Mouse (Mus musculus) E14TG2a.4 (cell line): ENCODE results near the gene Mrpl33.

Experiments
- CTCF ChIP-seq: conservative IDR thresholded peaks from 2 replicates; pipeline ENCODE4 v1.5.1; 2014; ENCODE audit warnings: low read length
- NANOG ChIP-seq: IDR thresholded peaks from 2 replicates; pipeline ENCODE4 v1.6.1; 2014; ENCODE audit warnings: borderline replicate concordance, low read length, mixed read lengths
- POU5F1 ChIP-seq: IDR thresholded peaks from 2 replicates; pipeline ENCODE4 v1.6.1; 2014; ENCODE audit warnings: low read length, borderline replicate concordance

DNA sequence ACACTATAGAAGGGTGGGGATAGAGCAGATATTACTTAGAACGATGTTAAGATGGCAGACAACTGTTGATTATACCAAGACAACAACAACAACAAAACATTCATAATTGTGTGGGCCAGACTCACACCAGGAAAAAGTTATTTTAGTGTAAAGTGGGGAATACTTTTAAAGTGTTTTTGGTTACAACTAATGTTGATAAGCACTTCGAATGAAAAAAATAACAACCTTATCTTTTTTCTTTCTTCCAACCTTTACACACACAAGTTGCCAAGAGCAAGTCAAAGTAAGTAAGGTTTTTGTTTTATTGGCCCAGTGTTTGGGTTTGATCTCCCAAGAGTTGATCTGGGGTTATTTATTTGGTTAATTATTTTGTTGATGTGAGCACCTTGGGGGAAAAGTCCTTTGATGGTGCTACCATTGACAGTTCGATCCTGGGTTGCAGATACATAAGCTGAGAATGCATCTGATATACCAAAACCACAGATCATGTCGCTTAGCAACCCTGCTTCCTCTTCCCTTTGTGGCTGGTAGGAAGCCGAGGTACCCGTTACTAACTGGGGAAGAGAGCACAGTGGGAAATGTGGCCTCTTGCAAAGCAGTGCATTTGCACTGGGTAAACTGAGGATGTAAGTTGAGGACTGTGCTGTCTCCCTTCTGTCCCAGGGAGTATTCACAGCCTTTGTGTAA, 17.7 kb downstream of the Mrpl33 start:
- TF ChIP-seq CTCF: no peak
- no peak for TF ChIP-seq POU5F1
- no peak for TF ChIP-seq NANOG
